Mouse (Mus musculus) embryonic facial prominence, embryonic 15.5 days (tissue): Measurements from ENCODE around the gene D430041D05Rik. TPM values are rescaled to one million over a fixed set of nuclear protein-coding genes. Genes with fewer than 3 reads are reported as not detected.

Experiments used
- ATAC-seq: fragments of 200-750 bp; cut with Nextera tagmentation; 2 replicates; pipeline ENCODE4 v1.8.0; 2017; ENCODE audit warnings: low read depth, moderate TSS enrichment; ENCODE audit not compliant: insufficient number of reproducible peaks, low FRiP score, low TSS enrichment
- H3K27ac ChIP-seq: fragments of 300-500 bp; sonication (generic); replicated peaks from 2 replicates; pipeline ENCODE4 v1.5.1; 2015; ENCODE audit warnings: mild to moderate bottlenecking, inconsistent platforms
- H3K27me3 ChIP-seq: fragments of 300-500 bp; sonication (generic); 2 replicates; pipeline ENCODE4 v1.6.1; 2015; ENCODE audit warnings: inconsistent platforms
- H3K36me3 ChIP-seq: fragments of 300-500 bp; sonication (generic); 2 replicates; pipeline ENCODE4 v1.6.1; 2015; ENCODE audit warnings: mild to moderate bottlenecking, inconsistent platforms
- H3K4me1 ChIP-seq: fragments of 300-500 bp; sonication (generic); 2 replicates; pipeline ENCODE4 v1.6.1; 2015; ENCODE audit warnings: inconsistent platforms
- H3K4me2 ChIP-seq: fragments of 300-500 bp; sonication (generic); replicated peaks from 2 replicates; pipeline ENCODE4 v1.6.1; 2015; ENCODE audit warnings: mild to moderate bottlenecking, inconsistent platforms
- H3K4me3 ChIP-seq: fragments of 300-500 bp; sonication (generic); replicated peaks from 2 replicates; pipeline ENCODE4 v1.5.1; 2015; ENCODE audit warnings: mild to moderate bottlenecking, inconsistent platforms
- H3K9ac ChIP-seq: fragments of 300-500 bp; sonication (generic); 2 replicates; pipeline ENCODE4 v1.6.1; 2015; ENCODE audit warnings: inconsistent platforms
- H3K9me3 ChIP-seq: fragments of 300-500 bp; sonication (generic); replicated peaks from 2 replicates; pipeline ENCODE4 v1.6.1; 2016; ENCODE audit warnings: inconsistent platforms
- WGBS: fragments of 180-500 bp; shearing (Covaris S2); methylation state at CpG from one replicate; pipeline ENCODE4 v1.1.7; 2015; 5-methylcytosine and 5-hydroxymethylcytosine counted together
- polyA plus RNA-seq: library from polyadenylated mRNA; unstranded; fragments of >200 nt; fragmentation: Nextera tagmentation; extraction: Ambion mirVana; gene quantifications from 2 replicates; pipeline ENCODE4 v1.2.1, GENCODE M21; 2015

D430041D05Rik gene
- polyA plus RNA-seq, 1 experiment from 2014 or later, result 0.67 TPM

GRCm38 (mm10) chr2:104378791-104379190, 32.0 kb downstream of the D430041D05Rik start:
- no peak overlapping the region for H3K9ac ChIP-seq
- no peak overlapping the region for H3K27ac ChIP-seq
- 9% methylated on average over 3 of the region's 3 CpGs for WGBS
- no peak overlapping the region for H3K4me2 ChIP-seq
- no peak for ATAC-seq
- no peaks in the 10 kb centered on the region for H3K9me3 ChIP-seq
- no peak overlapping the region for H3K4me3 ChIP-seq
- H3K27me3 ChIP-seq, result peaks cover 8% of the 10 kb centered on the region
- no peaks in the 10 kb centered on the region for H3K4me1 ChIP-seq
- no peaks in the 10 kb centered on the region for H3K36me3 ChIP-seq

DNA sequence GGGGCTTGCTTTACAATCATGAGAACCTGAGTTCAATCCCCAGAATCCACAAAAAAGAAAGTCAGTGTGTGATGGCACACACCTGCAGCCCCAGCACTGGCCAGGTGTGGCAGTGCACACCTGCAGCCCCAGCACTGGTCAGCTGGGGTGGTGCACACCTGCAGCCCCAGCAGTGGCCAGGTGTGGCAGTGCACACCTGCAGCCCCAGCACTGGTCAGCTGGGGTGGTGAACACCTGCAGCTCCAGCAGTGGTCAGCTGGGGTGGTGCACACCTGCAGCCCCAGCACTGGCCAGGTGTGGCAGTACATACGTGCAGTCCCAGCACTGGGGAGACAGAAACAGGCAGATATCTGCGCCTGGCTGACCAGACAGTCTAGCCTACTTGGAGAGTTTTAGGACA, 32.8 kb downstream of the D430041D05Rik start:
- peaks cover 8% of the 10 kb centered on the region for H3K27me3 ChIP-seq
- H3K9ac ChIP-seq, result no peak overlapping the region
- no peaks in the 10 kb centered on the region for H3K4me1 ChIP-seq
- no peak overlapping the region for H3K4me3 ChIP-seq
- H3K9me3 ChIP-seq, result no peaks in the 10 kb centered on the region
- H3K4me2 ChIP-seq, result no peak overlapping the region
- H3K36me3 ChIP-seq, result no peaks in the 10 kb centered on the region
- no peak overlapping the region for H3K27ac ChIP-seq
- WGBS, result 59% methylated on average over 2 of the region's 2 CpGs
- ATAC-seq, result no peak

- Histone ChIP-seq H3K4me3 (no peak overlapping the region), H3K9me3 (no peaks in the 10 kb centered on the region), H3K9ac (no peak overlapping the region), H3K4me2 (no peak overlapping the region), H3K36me3 (no peaks in the 10 kb centered on the region), H3K27ac (no peak overlapping the region), H3K4me1 (no peaks in the 10 kb centered on the region), H3K27me3 (no peaks in the 10 kb centered on the region)
- no peak for ATAC-seq
- WGBS, result 74% methylated on average over 4 of the region's 4 CpGs
Observed at GRCm38 (mm10) chr2:104372156-104372555, 38.7 kb downstream of the D430041D05Rik start.

DNA sequence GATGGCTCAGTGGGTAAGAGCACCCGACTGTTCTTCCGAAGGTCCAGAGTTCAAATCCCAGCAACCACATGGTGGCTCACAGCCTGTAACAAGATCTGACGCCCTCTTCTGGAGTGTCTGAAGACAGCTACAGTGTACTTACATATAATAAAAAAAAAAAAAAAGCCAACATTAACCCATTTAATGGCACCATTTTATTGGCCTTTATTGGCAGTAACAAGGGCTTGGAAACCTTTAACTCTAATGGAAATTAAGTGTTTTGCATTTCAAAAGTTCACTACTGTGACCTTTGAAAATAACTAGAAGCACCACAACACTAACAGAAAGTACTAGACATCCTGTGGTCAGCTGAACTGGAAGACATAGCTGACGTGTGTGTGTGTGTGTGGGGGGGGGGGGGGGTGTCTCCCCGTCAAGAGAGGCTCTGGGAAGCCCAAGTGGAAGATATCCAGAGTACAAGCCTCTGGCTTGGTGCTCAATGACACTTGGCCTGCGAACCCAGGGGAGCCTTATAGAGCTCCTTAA, 39.1 kb downstream of the D430041D05Rik start:
- H3K4me2 ChIP-seq, result no peak overlapping the region
- no peak overlapping the region for H3K4me3 ChIP-seq
- no peak for ATAC-seq
- H3K36me3 ChIP-seq, result no peaks in the 10 kb centered on the region
- no peaks in the 10 kb centered on the region for H3K27me3 ChIP-seq
- H3K27ac ChIP-seq, result no peak overlapping the region
- H3K9me3 ChIP-seq, result no peaks in the 10 kb centered on the region
- no peaks in the 10 kb centered on the region for H3K4me1 ChIP-seq
- 68% methylated on average over 6 of the region's 6 CpGs for WGBS
- H3K9ac ChIP-seq, result no peak overlapping the region

DNA sequence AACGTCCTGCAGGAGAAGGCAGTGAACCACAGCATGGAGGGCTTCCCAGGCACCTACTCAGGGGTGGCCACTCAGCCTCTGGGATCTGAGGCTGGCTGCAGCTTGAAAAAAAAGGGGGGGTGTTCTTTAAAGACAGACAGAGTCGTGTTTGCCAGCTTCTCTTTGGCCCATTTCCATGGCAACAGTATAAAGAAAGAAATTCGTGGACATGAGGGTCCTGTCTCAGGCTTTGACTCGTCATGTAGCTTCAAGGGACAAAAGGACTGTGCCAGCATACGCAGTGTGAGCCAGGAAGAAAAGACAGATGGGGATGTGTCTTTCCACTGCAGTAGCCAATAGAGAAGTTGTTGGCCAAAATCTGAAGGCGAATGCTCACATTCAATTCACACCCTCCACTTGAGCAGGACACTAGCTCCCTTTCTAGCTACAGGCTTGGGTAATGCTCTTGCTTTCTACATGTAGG, 42.9 kb downstream of the D430041D05Rik start:
- Histone ChIP-seq H3K27me3 (no peaks in the 10 kb centered on the region), H3K4me3 (no peak overlapping the region), H3K36me3 (no peaks in the 10 kb centered on the region), H3K27ac (no peak overlapping the region), H3K9me3 (no peaks in the 10 kb centered on the region), H3K4me1 (no peaks in the 10 kb centered on the region), H3K9ac (no peak overlapping the region), H3K4me2 (no peak overlapping the region)
- 41% methylated on average over 6 of the region's 6 CpGs for WGBS
- ATAC-seq, result no peak

DNA sequence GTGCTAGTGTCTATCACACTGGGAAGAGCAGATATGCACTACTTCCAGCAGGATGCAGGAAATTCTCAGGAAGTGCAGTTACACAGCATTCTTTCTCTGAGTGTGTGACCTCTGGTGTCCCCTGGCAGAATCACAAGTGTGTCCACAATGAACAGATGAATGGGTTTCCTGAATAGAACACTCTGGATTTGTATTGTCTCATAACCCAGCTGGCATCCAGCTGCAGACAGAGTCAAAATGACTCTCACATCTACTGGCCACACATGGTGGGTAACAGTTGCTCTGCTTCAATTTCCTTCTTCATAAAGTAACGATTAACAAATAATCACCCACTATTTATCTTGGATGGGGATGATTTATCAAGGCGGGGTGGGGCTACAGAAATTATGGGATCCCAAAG, 43.5 kb downstream of the D430041D05Rik start:
- Histone ChIP-seq H3K4me2 (no peak overlapping the region), H3K9me3 (no peaks in the 10 kb centered on the region), H3K4me3 (no peak overlapping the region), H3K4me1 (no peaks in the 10 kb centered on the region), H3K9ac (no peak overlapping the region), H3K27me3 (no peaks in the 10 kb centered on the region), H3K27ac (no peak overlapping the region), H3K36me3 (no peaks in the 10 kb centered on the region)
- 66% methylated on average over 2 of the region's 2 CpGs for WGBS
- ATAC-seq, result no peak

GRCm38 (mm10) chr2:104359305-104359704, 51.5 kb downstream of the D430041D05Rik start:
- Histone ChIP-seq H3K9me3 (no peaks in the 10 kb centered on the region), H3K36me3 (no peaks in the 10 kb centered on the region), H3K4me1 (no peaks in the 10 kb centered on the region), H3K9ac (no peak overlapping the region), H3K4me2 (no peak overlapping the region), H3K27ac (no peak overlapping the region), H3K4me3 (no peak overlapping the region), H3K27me3 (no peaks in the 10 kb centered on the region)
- WGBS, result 77% methylated on average over 3 of the region's 3 CpGs
- ATAC-seq, result no peak

DNA sequence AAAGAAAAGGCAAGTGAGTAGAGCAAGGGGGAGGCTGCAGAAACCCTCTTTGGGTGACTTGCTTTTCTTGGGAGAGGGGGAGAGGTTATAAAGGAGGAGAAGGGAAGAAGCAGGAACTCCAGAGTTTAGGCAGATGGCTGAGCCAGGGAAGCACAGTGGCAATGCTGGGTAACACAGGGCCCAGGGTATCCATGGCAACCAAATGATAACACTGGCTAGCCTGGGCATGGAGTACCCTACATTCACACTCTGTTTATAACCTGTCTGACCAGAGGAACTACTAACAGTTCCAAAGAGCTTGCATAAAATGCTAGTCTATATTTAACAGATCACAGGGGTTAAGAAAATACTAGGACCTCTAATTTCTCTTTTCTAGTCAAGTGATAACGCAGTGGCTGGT, 51.9 kb downstream of the D430041D05Rik start:
- Histone ChIP-seq H3K4me1 (no peaks in the 10 kb centered on the region), H3K27me3 (no peaks in the 10 kb centered on the region), H3K27ac (no peak overlapping the region), H3K9ac (no peak overlapping the region), H3K36me3 (no peaks in the 10 kb centered on the region), H3K9me3 (no peaks in the 10 kb centered on the region), H3K4me3 (no peak overlapping the region), H3K4me2 (no peak overlapping the region)
- no peak for ATAC-seq
- 84% methylated on average over 1 of the region's 1 CpGs for WGBS

- 63% methylated on average over 4 of the region's 4 CpGs for WGBS
- Histone ChIP-seq H3K9ac (no peak overlapping the region), H3K36me3 (no peaks in the 10 kb centered on the region), H3K4me2 (no peak overlapping the region), H3K27me3 (no peaks in the 10 kb centered on the region), H3K4me3 (no peak overlapping the region), H3K9me3 (no peaks in the 10 kb centered on the region), H3K27ac (no peak overlapping the region), H3K4me1 (no peaks in the 10 kb centered on the region)
- ATAC-seq, result no peak
Observed at GRCm38 (mm10) chr2:104356531-104356930, 54.3 kb downstream of the D430041D05Rik start.

DNA sequence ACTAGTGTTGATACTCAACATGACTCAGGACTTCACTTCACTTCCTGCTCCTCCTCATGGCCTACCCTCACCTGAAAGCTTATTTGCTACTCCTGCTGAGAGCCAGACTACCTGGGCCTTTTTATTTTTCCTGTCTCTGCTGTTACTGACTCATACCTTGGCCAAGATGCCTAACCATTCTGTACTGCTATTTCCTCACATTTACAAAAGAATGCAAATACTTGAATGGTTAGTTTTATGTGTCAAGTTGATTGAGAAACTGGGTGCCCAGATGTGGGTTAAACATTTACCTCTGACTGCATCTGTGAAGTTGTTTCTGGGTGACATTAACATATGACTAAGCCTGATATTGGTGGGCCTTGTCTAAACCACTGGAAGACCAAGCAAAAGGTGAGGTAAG, 56.7 kb downstream of the D430041D05Rik start:
- no peak overlapping the region for H3K4me2 ChIP-seq
- no peaks in the 10 kb centered on the region for H3K36me3 ChIP-seq
- H3K4me1 ChIP-seq, result no peaks in the 10 kb centered on the region
- H3K27ac ChIP-seq, result no peak overlapping the region
- H3K9me3 ChIP-seq, result no peaks in the 10 kb centered on the region
- no peaks in the 10 kb centered on the region for H3K27me3 ChIP-seq
- no peak for ATAC-seq
- H3K4me3 ChIP-seq, result no peak overlapping the region
- H3K9ac ChIP-seq, result no peak overlapping the region

- no peaks in the 10 kb centered on the region for H3K27me3 ChIP-seq
- WGBS, result 67% methylated on average over 1 of the region's 1 CpGs
Observed at GRCm38 (mm10) chr2:104352204-104352493, 58.7 kb downstream of the D430041D05Rik start.

DNA sequence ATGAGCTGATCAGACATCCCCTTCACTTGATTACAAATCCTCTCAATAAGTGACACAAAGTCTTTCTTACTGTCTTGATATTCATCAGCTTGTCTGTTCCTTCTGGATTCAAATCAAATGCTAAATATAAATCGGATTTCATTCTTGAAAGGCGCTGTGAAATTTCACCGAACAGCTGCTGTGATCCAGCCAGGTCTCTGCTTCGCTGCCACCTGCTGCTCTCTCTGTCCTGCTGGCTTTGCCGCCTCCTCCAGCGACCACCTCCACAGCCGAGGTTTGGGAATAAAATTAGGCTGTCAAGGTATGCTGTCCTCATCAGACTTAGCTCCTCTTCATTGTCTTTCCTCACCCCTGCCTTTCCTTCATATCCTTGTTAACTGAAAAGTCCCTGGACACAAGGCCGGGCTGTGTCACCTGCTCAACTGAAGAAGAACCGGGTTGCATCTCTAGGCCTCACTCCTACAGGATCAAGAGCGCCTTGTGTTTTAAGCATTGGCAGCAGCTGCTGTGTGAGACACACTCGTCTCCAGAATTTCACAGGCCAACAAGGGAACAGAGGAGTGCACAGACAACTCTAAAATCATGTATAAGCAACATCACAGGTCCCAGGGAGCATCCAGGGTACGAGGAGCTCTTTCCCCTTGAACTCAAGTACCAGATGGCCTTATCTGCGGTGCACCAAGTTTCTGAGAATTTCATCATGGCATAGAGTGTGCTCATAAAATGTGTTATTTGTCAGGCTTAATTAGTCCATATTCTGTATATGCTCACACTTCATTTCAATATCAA, 59.2 kb downstream of the D430041D05Rik start:
- no peak overlapping the region for H3K4me2 ChIP-seq
- H3K4me1 ChIP-seq, result no peaks in the 10 kb centered on the region
- no peaks in the 10 kb centered on the region for H3K9me3 ChIP-seq
- no peak overlapping the region for H3K9ac ChIP-seq
- no peak for ATAC-seq
- 76% methylated on average over 13 of the region's 13 CpGs for WGBS
- H3K4me3 ChIP-seq, result no peak overlapping the region
- H3K36me3 ChIP-seq, result no peaks in the 10 kb centered on the region
- H3K27me3 ChIP-seq, result no peaks in the 10 kb centered on the region
- H3K27ac ChIP-seq, result no peak overlapping the region

More at GRCm38 (mm10) chr2:104352204-104352493, 58.7 kb downstream of the D430041D05Rik start:
- H3K36me3 ChIP-seq, result no peaks in the 10 kb centered on the region
- no peaks in the 10 kb centered on the region for H3K9me3 ChIP-seq
- no peak overlapping the region for H3K4me3 ChIP-seq
- H3K27ac ChIP-seq, result no peak overlapping the region
- no peak overlapping the region for H3K9ac ChIP-seq
- ATAC-seq, result no peak
- no peak overlapping the region for H3K4me2 ChIP-seq
- H3K4me1 ChIP-seq, result no peaks in the 10 kb centered on the region
